Mouse (Mus musculus) MEL (cell line): ENCODE data around the gene Mfap2.
A peak's percentile ranks its signal among the peaks of the same experiment; 100 is the strongest.

Experiments
- CTCF ChIP-seq, 3 experiments: IDR thresholded peaks in 2 of 3; conservative IDR thresholded peaks in 1 of 3; 2 replicates each; pipeline ENCODE4 v1.5.1; 2011 to 2012; ENCODE audit warnings: low read length in 3 of 3, low read depth in 2 of 3, mild to moderate bottlenecking in 2 of 3, improper control_type of control experiment in 1 of 3, inconsistent platforms in 1 of 3, mixed read lengths in 1 of 3, moderate library complexity in 1 of 3; ENCODE audit not compliant: control insufficient read depth in 1 of 3, insufficient read depth in 1 of 3, poor library complexity in 1 of 3, severe bottlenecking in 1 of 3
- EP300 ChIP-seq, 2 experiments: IDR thresholded peaks; 2 replicates each; pipeline ENCODE4 v1.6.1; 2011; ENCODE audit warnings: improper control_type of control experiment in 2 of 2, low read length in 2 of 2, low read depth in 1 of 2, mild to moderate bottlenecking in 1 of 2
- ETS1 ChIP-seq: IDR thresholded peaks from 2 replicates; pipeline ENCODE4 v1.6.1; 2012; ENCODE audit warnings: low read depth, mild to moderate bottlenecking, inconsistent platforms, low read length, improper control_type of control experiment, moderate library complexity
- HCFC1 ChIP-seq: IDR thresholded peaks from 2 replicates; pipeline ENCODE4 v1.6.1; 2012; ENCODE audit warnings: low read depth, mild to moderate bottlenecking, inconsistent platforms, low read length, improper control_type of control experiment, moderate library complexity
- JUND ChIP-seq: IDR thresholded peaks from 2 replicates; pipeline ENCODE4 v1.6.1; 2011; ENCODE audit warnings: low read depth, mild to moderate bottlenecking, improper control_type of control experiment, low read length
- MYC ChIP-seq: IDR thresholded peaks from 2 replicates; pipeline ENCODE4 v1.6.1; 2011; ENCODE audit warnings: low read depth, mild to moderate bottlenecking, low read length, improper control_type of control experiment, moderate library complexity
- POLR2A ChIP-seq, 2 experiments: IDR thresholded peaks; 2 replicates each; pipeline ENCODE4 v1.6.1; 2011 to 2012; ENCODE audit warnings: low read length in 2 of 2, mild to moderate bottlenecking in 2 of 2, control low read depth in 1 of 2, improper control_type of control experiment in 1 of 2, low read depth in 1 of 2, moderate library complexity in 1 of 2; ENCODE audit not compliant: control insufficient read depth in 1 of 2, insufficient read depth in 1 of 2, poor library complexity in 1 of 2
- TAL1 ChIP-seq: IDR thresholded peaks from 2 replicates; pipeline ENCODE4 v1.6.1; 2012; ENCODE audit warnings: mild to moderate bottlenecking, inconsistent platforms, low read length, moderate library complexity, mixed read lengths
- USF1 ChIP-seq: IDR thresholded peaks from 2 replicates; pipeline ENCODE4 v1.6.1; 2014; ENCODE audit warnings: low read depth, mild to moderate bottlenecking, inconsistent platforms, low read length, improper control_type of control experiment, moderate library complexity
- ZNF384 ChIP-seq: IDR thresholded peaks from 2 replicates; pipeline ENCODE4 v1.6.1; 2012; ENCODE audit warnings: low read depth, mild to moderate bottlenecking, inconsistent platforms, low read length, improper control_type of control experiment

- TF ChIP-seq USF1: no peak
- no peak for TF ChIP-seq MYC
- peak; percentile 17 to 23 (median 20); a peak in 3 of 6 replicates for TF ChIP-seq CTCF (IDR thresholded peaks at IDR 0.05 in 2 of 3, conservative IDR thresholded peaks at IDR 0.05 in 1 of 3; ENCODE audit: control insufficient read depth in 1 of 3, insufficient read depth in 1 of 3, low read depth in 2 of 3, low read length in 3 of 3, poor library complexity in 1 of 3, severe bottlenecking in 1 of 3)
- TF ChIP-seq TAL1: no peak
- no peak for TF ChIP-seq EP300 (IDR thresholded peaks at IDR 0.05; ENCODE audit: low read depth in 1 of 2, low read length in 2 of 2)
- TF ChIP-seq POLR2A (IDR thresholded peaks at IDR 0.05; ENCODE audit: control insufficient read depth in 1 of 2, insufficient read depth in 1 of 2, low read depth in 1 of 2, low read length in 2 of 2, poor library complexity in 1 of 2): no peak
- TF ChIP-seq HCFC1: no peak
- TF ChIP-seq ETS1: no peak
- TF ChIP-seq ZNF384: no peak
- no peak for TF ChIP-seq JUND
Observed at GRCm38 (mm10) chr4:141056970-141057369, 46.8 kb downstream of the Mfap2 start.
